Comparison of ENCODE assay signal across 8 mouse cellular contexts in the genomic region with DNA sequence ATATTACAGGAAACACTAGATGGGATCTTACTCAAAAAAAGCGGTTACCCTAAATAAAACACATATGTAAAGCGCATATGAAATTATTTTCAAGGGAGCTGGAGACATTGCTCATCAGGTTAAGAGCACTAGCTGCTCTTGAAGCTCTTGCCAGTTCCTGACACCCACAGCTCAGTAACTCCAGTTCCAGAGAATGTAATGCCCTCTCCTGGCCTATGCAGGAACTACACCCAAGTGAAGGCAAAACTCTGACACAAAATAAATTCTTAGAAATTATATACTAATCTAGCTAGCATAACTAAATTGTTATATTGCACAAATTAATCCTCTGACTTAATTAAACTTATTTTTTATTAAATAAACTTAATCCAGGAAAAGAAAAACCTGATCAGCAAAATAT.
DNase-seq lines count a peak whose midpoint lies in the region; ATAC-seq and TF ChIP-seq lines count a peak whose summit lies in the region.

No protein-coding gene starts in this region.

- no peak overlapping the region for H3K4me2 ChIP-seq in midbrain, embryonic 11.5 days
- no peak overlapping the region for H3K4me2 ChIP-seq in midbrain, embryonic 15.5 days

- H3K9ac ChIP-seq in heart, adult 2 months (ENCODE audit: low read depth, low read length): no peak overlapping the region
- H3K9ac ChIP-seq in midbrain, embryonic 11.5 days (ENCODE audit: low read length): no peak overlapping the region
- H3K9ac ChIP-seq in midbrain, embryonic 15.5 days: no peak overlapping the region

- no peak overlapping the region for H3K27ac ChIP-seq in heart, adult 2 months
- H3K27ac ChIP-seq in midbrain, embryonic 11.5 days (ENCODE audit: low read depth, low read length): no peak overlapping the region
- H3K27ac ChIP-seq in midbrain, embryonic 15.5 days: no peak overlapping the region

- peak; percentile 55 for TF ChIP-seq CTCF in heart, adult 2 months (IDR thresholded peaks at IDR 0.05)
- TF ChIP-seq CTCF in Patski (IDR thresholded peaks at IDR 0.05): peak; percentile 57

- ATAC-seq in midbrain, embryonic 11.5 days (ENCODE audit: low FRiP score): no peak
- ATAC-seq in midbrain, embryonic 15.5 days (replicated peaks): no peak
- ATAC-seq in Patski: no peak

- TF ChIP-seq EP300 in heart, adult 2 months (IDR thresholded peaks at IDR 0.05; ENCODE audit: insufficient read depth, low read depth, low read length): no peak

- no peaks in the 10 kb centered on the region for H3K4me1 ChIP-seq in heart, adult 2 months (ENCODE audit: control insufficient read depth, insufficient read depth, low read length)
- 0 out of 2 replicates have a peak, but pooled peaks cover 5% of the 10 kb centered on the region for H3K4me1 ChIP-seq in midbrain, embryonic 11.5 days (ENCODE audit: control insufficient read depth, insufficient read depth, low read length)
- H3K4me1 ChIP-seq in midbrain, embryonic 15.5 days: 0 out of 2 replicates have a peak, but pooled peaks cover 2% of the 10 kb centered on the region

- no peak for DNase-seq in heart, adult 2 months
- DNase-seq in heart, postnatal 36 days: no peak
- DNase-seq in midbrain, embryonic 11.5 days (ENCODE audit: low spot score, missing footprints): peak; percentile 86
- DNase-seq in Patski (ENCODE audit: low read depth, low spot score): no peak
- peak; percentile 56 for DNase-seq in retina, embryonic 14.5 days (ENCODE audit: low spot score)
- DNase-seq in T-cell, adult 2 months (ENCODE audit: low spot score): no peak
- no peak for DNase-seq in Muller cell, postnatal 12 days (ENCODE audit: inconsistent ontology term)

- in situ Hi-C loops in Patski (cut with MboI; ENCODE audit: low pct_unique_long_range_greater_than_20kb): no loop called here

- H3K27me3 ChIP-seq in heart, adult 2 months (ENCODE audit: control insufficient read depth, insufficient read depth, low read length): no peaks in the 10 kb centered on the region
- H3K27me3 ChIP-seq in midbrain, embryonic 11.5 days (ENCODE audit: control insufficient read depth, insufficient read depth, low read length): no peaks in the 10 kb centered on the region
- no peaks in the 10 kb centered on the region for H3K27me3 ChIP-seq in midbrain, embryonic 15.5 days (replicated peaks)
- no peaks in the 10 kb centered on the region for H3K27me3 ChIP-seq in Patski

- H3K4me3 ChIP-seq in heart, adult 2 months: no peak overlapping the region
- no peak overlapping the region for H3K4me3 ChIP-seq in midbrain, embryonic 11.5 days (ENCODE audit: low read depth, low read length)
- no peak overlapping the region for H3K4me3 ChIP-seq in midbrain, embryonic 15.5 days

- POLR2A ChIA-PET in Patski (lab: Charles Lee): no interaction called here

- WGBS in heart, adult 2 months: 94% methylated on average over 2 of the region's 2 CpGs
- 86% methylated on average over 2 of the region's 2 CpGs for WGBS in midbrain, embryonic 11.5 days
- WGBS in midbrain, embryonic 15.5 days: 93% methylated on average over 2 of the region's 2 CpGs

- no peaks in the 10 kb centered on the region for H3K79me2 ChIP-seq in heart, adult 2 months (replicated peaks; ENCODE audit: control insufficient read depth, insufficient read depth, low read length)

- no peaks in the 10 kb centered on the region for H3K36me3 ChIP-seq in heart, adult 2 months (ENCODE audit: control insufficient read depth, insufficient read depth, low read length)
- H3K36me3 ChIP-seq in midbrain, embryonic 11.5 days (ENCODE audit: control insufficient read depth, insufficient read depth, low read length): no peaks in the 10 kb centered on the region
- no peaks in the 10 kb centered on the region for H3K36me3 ChIP-seq in midbrain, embryonic 15.5 days (replicated peaks)

- no peak for TF ChIP-seq POLR2A in heart, adult 2 months (IDR thresholded peaks at IDR 0.05; ENCODE audit: insufficient read depth, low read depth, low read length)

- CTCF ChIA-PET in Patski (lab: Charles Lee): interaction anchor here (0.7 to 1.1 kb wide), 2 partner anchors 9 to 215 kb away, joined by 3 read pairs; no protein-coding TSS in a partner anchor

- intact Hi-C loops in heart, adult 2 months (cut with DNase I): no loop called here
- intact Hi-C loops in heart, postnatal 36 days (cut with DNase I): no loop called here

- no peaks in the 10 kb centered on the region for H3K9me3 ChIP-seq in midbrain, embryonic 11.5 days (ENCODE audit: control insufficient read depth, low read length)
- no peaks in the 10 kb centered on the region for H3K9me3 ChIP-seq in midbrain, embryonic 15.5 days

Comparison
In these comparisons a context has a peak if more than half of its experiments do, and no peak if none do; other contexts are left out.
1. DNase-seq: peak in midbrain, embryonic 11.5 days (single experiment) and retina, embryonic 14.5 days (single experiment); none in heart, adult 2 months (0 of 2), heart, postnatal 36 days (0 of 2), Patski (single experiment), T-cell, adult 2 months (single experiment) and Muller cell, postnatal 12 days (single experiment).